Mouse (Mus musculus) CH12.LX (cell line): Measurements from ENCODE around the gene Gpr83. TPM values are rescaled to one million over a fixed set of nuclear protein-coding genes. Genes with fewer than 3 reads are reported as not detected.

ENCODE experiments used
- DNase-seq: peaks from one replicate; pipeline ENCODE4 v3.0.0-alpha.2; 2013; ENCODE audit errors: extremely low read depth
- H3K27ac ChIP-seq: 2 replicates; pipeline ENCODE4 v1.5.1; 2012; ENCODE audit warnings: low read depth, mild to moderate bottlenecking, control low read depth, moderate library complexity; ENCODE audit not compliant: insufficient read depth
- H3K27me3 ChIP-seq: replicated peaks from 2 replicates; pipeline ENCODE3; 2012; ENCODE audit warnings: inconsistent platforms
- H3K36me3 ChIP-seq, 2 experiments: replicated peaks in 1 of 2; 2 replicates each; pipeline versions ENCODE3 to v1.6.1; 2012; ENCODE audit warnings: inconsistent platforms in 1 of 2, low read length in 1 of 2, mild to moderate bottlenecking in 1 of 2, mixed read lengths in 1 of 2, moderate library complexity in 1 of 2; ENCODE audit not compliant: control insufficient read depth in 1 of 2, insufficient read depth in 1 of 2
- H3K4me1 ChIP-seq, 2 experiments: 2 replicates each; pipeline ENCODE4 v1.6.1; 2012; ENCODE audit warnings: inconsistent platforms in 1 of 2, moderate library complexity in 1 of 2; ENCODE audit not compliant: insufficient read depth in 2 of 2, control insufficient read depth in 1 of 2
- H3K4me2 ChIP-seq: 2 replicates; pipeline ENCODE4 v1.6.1; 2012; ENCODE audit warnings: low read depth, mild to moderate bottlenecking, control low read depth; ENCODE audit not compliant: poor library complexity, insufficient read depth, severe bottlenecking
- H3K4me3 ChIP-seq, 3 experiments: fragments of 150-350 bp in 1 of 3; sonication (generic) in 1 of 3; replicated peaks in 1 of 3; 2 replicates each; pipeline versions ENCODE3 to v1.5.1; 2011 to 2012; ENCODE audit warnings: low read depth in 2 of 3, low read length in 2 of 3, mild to moderate bottlenecking in 2 of 3, moderate library complexity in 2 of 3, control low read depth in 1 of 3, improper control_type of control experiment in 1 of 3, inconsistent platforms in 1 of 3, mixed read lengths in 1 of 3; ENCODE audit not compliant: poor library complexity in 1 of 3
- H3K79me2 ChIP-seq: replicated peaks from 2 replicates; pipeline ENCODE4 v1.6.1; 2012; ENCODE audit warnings: mild to moderate bottlenecking, moderate library complexity; ENCODE audit not compliant: control insufficient read depth, poor library complexity, insufficient read depth, severe bottlenecking; ENCODE audit errors: extremely low read depth
- H3K9ac ChIP-seq: 2 replicates; pipeline ENCODE4 v1.6.1; 2012; ENCODE audit warnings: low read depth, mild to moderate bottlenecking, control low read depth, moderate library complexity; ENCODE audit not compliant: insufficient read depth
- H3K9me3 ChIP-seq: replicated peaks from 2 replicates; pipeline ENCODE3; 2012; ENCODE audit warnings: low read length, inconsistent platforms, mixed read lengths
- BHLHE40 ChIP-seq: IDR thresholded peaks from 2 replicates; pipeline ENCODE4 v1.6.1; 2011; ENCODE audit warnings: mild to moderate bottlenecking, low read depth, low read length, improper control_type of control experiment
- CHD1 ChIP-seq: IDR thresholded peaks from 2 replicates; pipeline ENCODE4 v1.6.1; 2012; ENCODE audit warnings: low read depth, low read length, improper control_type of control experiment, inconsistent platforms
- EP300 ChIP-seq: IDR thresholded peaks from 2 replicates; pipeline ENCODE4 v1.6.1; 2011; ENCODE audit warnings: low read length, improper control_type of control experiment
- ETS1 ChIP-seq: conservative IDR thresholded peaks from 2 replicates; pipeline ENCODE4 v1.6.1; 2012; ENCODE audit warnings: low read depth, mild to moderate bottlenecking, inconsistent platforms, low read length, improper control_type of control experiment, moderate library complexity
- GABPA ChIP-seq: IDR thresholded peaks from 2 replicates; pipeline ENCODE4 v1.6.1; 2012; ENCODE audit warnings: low read depth, low read length, improper control_type of control experiment, inconsistent platforms; ENCODE audit not compliant: insufficient replicate concordance
- IRF4 ChIP-seq: IDR thresholded peaks from 2 replicates; pipeline ENCODE4 v1.6.1; 2014; ENCODE audit warnings: low read depth, mild to moderate bottlenecking, inconsistent platforms, low read length, improper control_type of control experiment
- MAX ChIP-seq: IDR thresholded peaks from 2 replicates; pipeline ENCODE4 v1.6.1; 2011; ENCODE audit warnings: low read length, improper control_type of control experiment
- MEF2A ChIP-seq: IDR thresholded peaks from 2 replicates; pipeline ENCODE4 v1.6.1; 2014; ENCODE audit warnings: low read depth, mild to moderate bottlenecking, inconsistent platforms, low read length, improper control_type of control experiment, borderline replicate concordance
- NRF1 ChIP-seq: IDR thresholded peaks from 2 replicates; pipeline ENCODE4 v1.6.1; 2014; ENCODE audit warnings: low read depth, mild to moderate bottlenecking, inconsistent platforms, low read length, improper control_type of control experiment, moderate library complexity
- POLR2AphosphoS2 ChIP-seq: IDR thresholded peaks from 2 replicates; pipeline ENCODE4 v1.6.1; 2011; ENCODE audit warnings: low read depth, low read length, improper control_type of control experiment
- RAD21 ChIP-seq: IDR thresholded peaks from 2 replicates; pipeline ENCODE4 v1.6.1; 2011; ENCODE audit warnings: low read depth, mild to moderate bottlenecking, low read length, improper control_type of control experiment, moderate library complexity
- RCOR1 ChIP-seq: conservative IDR thresholded peaks from 2 replicates; pipeline ENCODE4 v1.6.1; 2012; ENCODE audit warnings: low read depth, mild to moderate bottlenecking, inconsistent platforms, low read length, improper control_type of control experiment
- SMC3 ChIP-seq: IDR thresholded peaks from 2 replicates; pipeline ENCODE4 v1.6.1; 2011; ENCODE audit warnings: low read depth, low read length, improper control_type of control experiment
- TBP ChIP-seq: conservative IDR thresholded peaks from 2 replicates; pipeline ENCODE4 v1.6.1; 2011; ENCODE audit warnings: low read depth, low read length, improper control_type of control experiment
- TCF12 ChIP-seq: IDR thresholded peaks from 2 replicates; pipeline ENCODE4 v1.6.1; 2014; ENCODE audit warnings: low read depth, mild to moderate bottlenecking, inconsistent platforms, low read length, improper control_type of control experiment
- USF2 ChIP-seq: conservative IDR thresholded peaks from 2 replicates; pipeline ENCODE4 v1.6.1; 2011; ENCODE audit warnings: low read depth, low read length, improper control_type of control experiment
- ZKSCAN1 ChIP-seq: IDR thresholded peaks from 2 replicates; pipeline ENCODE4 v1.6.1; 2012; ENCODE audit warnings: low read depth, inconsistent platforms, low read length, improper control_type of control experiment, borderline replicate concordance
- ZMIZ1 ChIP-seq: IDR thresholded peaks from 2 replicates; pipeline ENCODE4 v1.6.1; 2012; ENCODE audit warnings: low read depth, mild to moderate bottlenecking, inconsistent platforms, low read length, improper control_type of control experiment
- ZNF384 ChIP-seq: IDR thresholded peaks from 2 replicates; pipeline ENCODE4 v1.6.1; 2012; ENCODE audit warnings: low read depth, low read length, improper control_type of control experiment, inconsistent platforms
- dilution Hi-C: fragments of 300-500 bp; cut with MboI; formaldehyde crosslinking; loops from 2 replicates; pipeline ENCODE4 v1.14.3; 2020; ENCODE audit warnings: low sequenced_read_pairs; ENCODE audit not compliant: extremely low pct_unique_long_range_greater_than_20kb, extremely low pct_ligation_motif_present
- in situ Hi-C: fragments of 300-500 bp; cut with MboI; formaldehyde crosslinking; loops from 3 replicates; pipeline ENCODE4 v1.14.3; 2019; ENCODE audit warnings: low sequenced_read_pairs, low pct_ligation_motif_present, low pct_unique_long_range_greater_than_20kb, mixed read lengths
- polyA plus RNA-seq: library from polyadenylated mRNA; unstranded; fragments of >175 nt; gene quantifications from 2 replicates; pipeline ENCODE4 v1.2.1, GENCODE M21; 2012; ENCODE audit warnings: low read depth; ENCODE audit not compliant: insufficient read length
- total RNA-seq, 2 experiments: library from RNA; depleted of rRNA; stranded (reverse); fragments of 300-350 nt in 1 of 2; fragments of >200 nt in 1 of 2; gene quantifications; 2 replicates each; pipeline ENCODE4 v1.2.3; 2012 to 2014

Gene Gpr83
- total and polyA plus RNA-seq, 3 experiments, result not detected

- H3K4me1 ChIP-seq, result peaks cover 0 to 10% of the 10 kb centered on the region in 2 experiments; a peak in 2 of 4 replicates
- in situ Hi-C loops, result no loop called here
- dilution Hi-C loops, result no loop called here
- no peaks in the 10 kb centered on the region for H3K9me3 ChIP-seq
- H3K79me2 ChIP-seq, result no peaks in the 10 kb centered on the region
- H3K27me3 ChIP-seq, result no peaks in the 10 kb centered on the region
- no peaks in the 10 kb centered on the region for H3K36me3 ChIP-seq
- H3K4me2 ChIP-seq, result no peak overlapping the region
- no peak overlapping the region for H3K9ac ChIP-seq
- TF ChIP-seq ZMIZ1 (no peak), MEF2A (no peak), NRF1 (no peak), BHLHE40 (no peak), CHD1 (no peak), ETS1 (no peak), TBP (no peak), POLR2AphosphoS2 (no peak), MAX (no peak), RCOR1 (no peak)
- H3K27ac ChIP-seq, result no peak overlapping the region
- H3K4me3 ChIP-seq, result no peak overlapping the region
- no peak for DNase-seq
These were observed 28.7 kb downstream of the Gpr83 start for GRCm38 (mm10) chr9:14888671-14889070.

GRCm38 (mm10) chr9:14890699-14891098, 30.7 kb downstream of the Gpr83 start:
- DNase-seq, result no peak
- in situ Hi-C loops, result no loop called here
- dilution Hi-C loops, result no loop called here

GRCm38 (mm10) chr9:14891891-14892290, 31.9 kb downstream of the Gpr83 start:
- no peak overlapping the region for H3K9ac ChIP-seq
- no peaks in the 10 kb centered on the region for H3K36me3 ChIP-seq
- H3K27me3 ChIP-seq, result no peaks in the 10 kb centered on the region
- peaks cover 0 to 13% of the 10 kb centered on the region in 2 experiments; a peak in 2 of 4 replicates for H3K4me1 ChIP-seq
- H3K4me3 ChIP-seq, result no peak overlapping the region
- no peaks in the 10 kb centered on the region for H3K9me3 ChIP-seq
- TF ChIP-seq RAD21, result no peak
- no peak for TF ChIP-seq ZNF384
- TF ChIP-seq EP300, result no peak
- no peak for TF ChIP-seq SMC3
- TF ChIP-seq ETS1, result no peak
- no peak for TF ChIP-seq IRF4
- TF ChIP-seq GABPA, result no peak
- no peak for TF ChIP-seq ZKSCAN1
- TF ChIP-seq USF2, result no peak
- no peak for TF ChIP-seq MEF2A
- no peak for TF ChIP-seq RCOR1
- H3K27ac ChIP-seq, result no peak overlapping the region
- H3K4me2 ChIP-seq, result no peak overlapping the region
- DNase-seq, result no peak
- in situ Hi-C loops (no loop called here), dilution Hi-C loops (no loop called here)
- no peaks in the 10 kb centered on the region for H3K79me2 ChIP-seq

More at GRCm38 (mm10) chr9:14890699-14891098, 30.7 kb downstream of the Gpr83 start:
- no peaks in the 10 kb centered on the region for H3K27me3 ChIP-seq
- no peak for TF ChIP-seq TCF12
- TF ChIP-seq, all 38 proteins: peak for 0
- Histone ChIP-seq H3K36me3 (no peaks in the 10 kb centered on the region), H3K4me3 (no peak overlapping the region), H3K9me3 (no peaks in the 10 kb centered on the region), H3K9ac (no peak overlapping the region), H3K4me2 (no peak overlapping the region), H3K4me1 (peaks cover 0 to 13% of the 10 kb centered on the region in 2 experiments; a peak in 2 of 4 replicates), H3K27ac (no peak overlapping the region), H3K79me2 (no peaks in the 10 kb centered on the region)
